Comparison of ENCODE assay signal across 8 mouse cellular contexts in genomic region chr10:44267426-44268142, GRCm38 (mm10). TPM values are rescaled to one million over a fixed set of nuclear protein-coding genes. Genes with fewer than 3 reads are reported as not detected.
DNase-seq lines count a peak whose midpoint lies in the region; ATAC-seq and TF ChIP-seq lines count a peak whose summit lies in the region.

No protein-coding gene starts in this region.

- H3K4me2 ChIP-seq in limb, embryonic 14.5 days (replicated peaks; ENCODE audit: low read depth, low read length, severe bottlenecking): peak overlapping the region; percentile 82

- H3K36me3 ChIP-seq in kidney, adult 2 months (ENCODE audit: control insufficient read depth, insufficient read depth, low read length): no peaks in the 10 kb centered on the region
- H3K36me3 ChIP-seq in limb, embryonic 14.5 days (ENCODE audit: control insufficient read depth, insufficient read depth, low read length): no peaks in the 10 kb centered on the region

- peak overlapping the region; percentile 28 for H3K27ac ChIP-seq in kidney, adult 2 months (ENCODE audit: insufficient read depth, low read depth, low read length)
- H3K27ac ChIP-seq in limb, embryonic 14.5 days (replicated peaks; ENCODE audit: low read depth, low read length): no peak overlapping the region; the same call in 1 of the 2 replicates
- peak overlapping the region; percentile 70; the same call in 1 of the 2 replicates for H3K27ac ChIP-seq in olfactory bulb, adult 2 months (ENCODE audit: insufficient read depth, low read depth, low read length)

- no peaks in the 10 kb centered on the region for H3K9me3 ChIP-seq in limb, embryonic 14.5 days (ENCODE audit: control insufficient read depth, low read length)

- 1% methylated on average over 11 of the region's 11 CpGs for WGBS in kidney, adult 2 months
- WGBS in limb, embryonic 14.5 days: 4% methylated on average over 11 of the region's 11 CpGs
- WGBS in olfactory bulb, adult 2 months: 2% methylated on average over 11 of the region's 11 CpGs

- H3K9ac ChIP-seq in limb, embryonic 14.5 days (ENCODE audit: low read depth, low read length, severe bottlenecking): peak overlapping the region; percentile 64

- TF ChIP-seq CTCF in kidney, adult 2 months (conservative IDR thresholded peaks at IDR 0.05; ENCODE audit: insufficient read depth, insufficient read length, low read depth, low read length): no peak
- TF ChIP-seq CTCF in olfactory bulb, adult 2 months (IDR thresholded peaks at IDR 0.05; ENCODE audit: insufficient read depth, low read depth, low read length): no peak

- peak; percentile 53 for ATAC-seq in erythroid progenitor cell, adult 5-6 weeks (replicated peaks; ENCODE audit: low FRiP score, poor library complexity, severe bottlenecking)
- ATAC-seq in limb, embryonic 14.5 days (ENCODE audit: low FRiP score, low read depth): peak; percentile 10; the same call in 1 of the 2 replicates

- peak overlapping the region; percentile 83 for H3K4me3 ChIP-seq in kidney, adult 2 months (ENCODE audit: insufficient read depth, low read depth, low read length)
- H3K4me3 ChIP-seq in limb, embryonic 14.5 days (replicated peaks; ENCODE audit: low read length): peak overlapping the region; percentile 92
- peak overlapping the region; percentile 97 for H3K4me3 ChIP-seq in olfactory bulb, adult 2 months (ENCODE audit: insufficient read depth, low read depth, low read length)

- TF ChIP-seq POLR2A in kidney, adult 2 months (IDR thresholded peaks at IDR 0.05; ENCODE audit: low read depth, low read length): no peak
- no peak for TF ChIP-seq POLR2A in limb, embryonic 14.5 days (IDR thresholded peaks at IDR 0.05; ENCODE audit: borderline replicate concordance, extremely low read depth, insufficient read depth, insufficient read length)
- no peak for TF ChIP-seq POLR2A in olfactory bulb, adult 2 months (IDR thresholded peaks at IDR 0.05; ENCODE audit: insufficient read depth, low read depth, low read length)

- no peak for DNase-seq in kidney, adult 2 months
- no peak for DNase-seq in kidney, adult 9 months
- peak; percentile 27 for DNase-seq in MN1 (ENCODE audit: low spot score)
- no peak for DNase-seq in limb, embryonic 14.5 days (ENCODE audit: low spot score)
- no peak for DNase-seq in spleen, adult 18-20 months
- no peak for DNase-seq in right cerebral cortex, postnatal 25 days

- H3K27me3 ChIP-seq in kidney, adult 2 months (replicated peaks; ENCODE audit: control insufficient read depth, insufficient read depth, low read length): no peaks in the 10 kb centered on the region
- H3K27me3 ChIP-seq in limb, embryonic 14.5 days (ENCODE audit: control insufficient read depth, insufficient read depth, low read length): no peaks in the 10 kb centered on the region

- peaks cover 5% of the 10 kb centered on the region for H3K4me1 ChIP-seq in kidney, adult 2 months (ENCODE audit: control insufficient read depth, insufficient read depth, low read length)
- H3K4me1 ChIP-seq in limb, embryonic 14.5 days (ENCODE audit: control insufficient read depth, insufficient read depth, low read length): peaks cover 20% of the 10 kb centered on the region
- 0 out of 2 replicates have a peak, but pooled peaks cover 2% of the 10 kb centered on the region for H3K4me1 ChIP-seq in olfactory bulb, adult 2 months (ENCODE audit: control insufficient read depth, insufficient read depth, low read length)

RNA-seq across cellular contexts. Expression of gene Atg5, which starts 0.6 kb away (rescaled TPM):
- 11.6 and 13.5 TPM in 2 replicates for polyA plus RNA-seq in kidney, adult 2 months (2012; rRNA removed)
- 3.2 and 7.5 TPM in 2 replicates for total RNA-seq in erythroid progenitor cell, adult 5-6 weeks (2015; ENCODE audit: low replicate concordance)
- total RNA-seq in erythroid progenitor cell, adult 5-6 weeks (2017; ENCODE audit: low replicate concordance): 11.3 and 12.1 TPM in 2 replicates
- 19.5 and 21.2 TPM in 2 replicates for polyA plus RNA-seq in limb, embryonic 14.5 days (2012; rRNA removed)
- 50.3 and 55.1 TPM in 2 replicates for polyA plus RNA-seq in limb, embryonic 14.5 days (2014; fragmentation: Nextera tagmentation; extraction: Ambion mirVana)
- polyA plus RNA-seq in olfactory bulb, adult 2 months (2012; ENCODE audit: insufficient read depth, insufficient read length, low replicate concordance, missing spikeins): not detected in 2 replicates
